Mouse (Mus musculus) T-helper 17 cell (primary cell): Measurements from ENCODE around the gene Cdc42bpg.
"Not testable (repeated sequence)": the region's sequence is repeated elsewhere in the genome, so short reads cannot be mapped to it uniquely, and the experiment has no call there.

Source experiments
- in situ Hi-C, 2 experiments: fragments of 300-600 bp; cut with MboI, MseI; formaldehyde crosslinking; loops; 1 replicate in 1 of 2; 2 replicates in 1 of 2; pipeline ENCODE4 v1.15.1; 2025; ENCODE audit warnings: high pct_unique_total_duplicates in 2 of 2

Gene Cdc42bpg

GRCm38 (mm10) chr19:6275740-6276389 is 30.4 kb upstream of the Cdc42bpg start:
- in situ Hi-C loops = no loop called here

- in situ Hi-C loops = no loop called here
Measured at GRCm38 (mm10) chr19:6276426-6277421, 29.5 kb upstream of the Cdc42bpg start, which contains the start of gene Ehd1. Gene Ehd1 (plus strand): TSS chr19:6276725.

- in situ Hi-C loops = no loop called here
Measured at GRCm38 (mm10) chr19:6277661-6278438, 28.4 kb upstream of the Cdc42bpg start.

GRCm38 (mm10) chr19:6278439-6279073 is 27.7 kb upstream of the Cdc42bpg start:
- in situ Hi-C loops = no loop called here

GRCm38 (mm10) chr19:6279481-6280144 is 26.6 kb upstream of the Cdc42bpg start:
- in situ Hi-C loops = no loop called here

GRCm38 (mm10) chr19:6280554-6280953 is 25.7 kb upstream of the Cdc42bpg start:
- in situ Hi-C loops = no loop called here

- in situ Hi-C loops = no loop called here
Measured at GRCm38 (mm10) chr19:6281122-6282020, 24.9 kb upstream of the Cdc42bpg start.

GRCm38 (mm10) chr19:6283001-6283400 is 23.3 kb upstream of the Cdc42bpg start:
- in situ Hi-C loops = no loop called here

- in situ Hi-C loops = no loop called here
Measured at GRCm38 (mm10) chr19:6284502-6284901, 21.8 kb upstream of the Cdc42bpg start.

- in situ Hi-C loops = no loop called here
Measured at GRCm38 (mm10) chr19:6285226-6285625, 21.0 kb upstream of the Cdc42bpg start.

- in situ Hi-C loops = no loop called here
Measured at GRCm38 (mm10) chr19:6285632-6286433, 20.4 kb upstream of the Cdc42bpg start.

GRCm38 (mm10) chr19:6286434-6287401 is 19.5 kb upstream of the Cdc42bpg start:
- in situ Hi-C loops = no loop called here

GRCm38 (mm10) chr19:6288236-6288894 is 17.9 kb upstream of the Cdc42bpg start:
- in situ Hi-C loops = no loop called here

- in situ Hi-C loops = no loop called here
Measured at GRCm38 (mm10) chr19:6289696-6290238, 16.5 kb upstream of the Cdc42bpg start.

- in situ Hi-C loops = not testable (repeated sequence)
Measured at GRCm38 (mm10) chr19:6290720-6291116, 15.5 kb upstream of the Cdc42bpg start.

GRCm38 (mm10) chr19:6291117-6291781 is 15.0 kb upstream of the Cdc42bpg start:
- in situ Hi-C loops = no loop called here
